Mouse (Mus musculus) lung, postnatal 0 days (tissue): ENCODE data around the gene Filip1l. TPM values are rescaled to one million over a fixed set of nuclear protein-coding genes. Genes with fewer than 3 reads are reported as not detected.

Source experiments
- ATAC-seq: fragments of 200-750 bp; cut with Nextera tagmentation; 2 replicates; pipeline ENCODE4 v1.8.0; 2017; ENCODE audit warnings: moderate library complexity
- DNase-seq: peaks from one replicate; pipeline ENCODE4 v3.0.0-alpha.2; 2016; ENCODE audit warnings: low spot score
- H3K27ac ChIP-seq: fragments of 300-500 bp; sonication (generic); 2 replicates; pipeline ENCODE4 v1.5.1; 2014; ENCODE audit warnings: antibody characterized with exemption, mild to moderate bottlenecking, low read length, mixed read lengths
- H3K27me3 ChIP-seq: fragments of 300-500 bp; sonication (generic); replicated peaks from 2 replicates; pipeline ENCODE4 v1.6.1; 2014; ENCODE audit warnings: low read length, mixed read lengths; ENCODE audit not compliant: insufficient read depth
- H3K36me3 ChIP-seq: fragments of 300-500 bp; sonication (generic); 2 replicates; pipeline ENCODE4 v1.6.1; 2014; ENCODE audit warnings: low read length, mixed read lengths; ENCODE audit not compliant: insufficient read depth
- H3K4me1 ChIP-seq: fragments of 300-500 bp; sonication (generic); 2 replicates; pipeline ENCODE4 v1.6.1; 2014; ENCODE audit warnings: antibody characterized with exemption, low read depth, low read length, mixed read lengths; ENCODE audit not compliant: insufficient read depth
- H3K4me2 ChIP-seq: fragments of 300-500 bp; sonication (generic); replicated peaks from 2 replicates; pipeline ENCODE4 v1.6.1; 2014; ENCODE audit warnings: low read depth, mild to moderate bottlenecking, low read length, moderate library complexity, mixed read lengths
- H3K4me3 ChIP-seq: fragments of 300-500 bp; sonication (generic); 2 replicates; pipeline ENCODE4 v1.5.1; 2014; ENCODE audit warnings: low read depth, low read length
- H3K9ac ChIP-seq: fragments of 300-500 bp; sonication (generic); replicated peaks from 2 replicates; pipeline ENCODE4 v1.6.1; 2014; ENCODE audit warnings: low read depth, mild to moderate bottlenecking
- H3K9me3 ChIP-seq: fragments of 300-500 bp; sonication (generic); 2 replicates; pipeline ENCODE4 v1.6.1; 2016; ENCODE audit warnings: low read length, mixed read lengths
- CTCF ChIP-seq: IDR thresholded peaks from 2 replicates; pipeline ENCODE4 v1.5.1; 2016; ENCODE audit warnings: antibody characterized with exemption, mild to moderate bottlenecking
- EP300 ChIP-seq: IDR thresholded peaks from 2 replicates; pipeline ENCODE4 v1.6.1; 2016; ENCODE audit warnings: antibody characterized with exemption, mild to moderate bottlenecking, control low read depth
- WGBS: fragments of 180-500 bp; shearing (Covaris S2); extraction: QIAGEN DNeasy Blood & Tissue Kit; methylation state at CpG from one replicate; pipeline ENCODE4 v1.1.7; 2014; 5-methylcytosine and 5-hydroxymethylcytosine counted together
- polyA plus RNA-seq: library from polyadenylated mRNA; unstranded; fragments of >200 nt; fragmentation: Nextera tagmentation; extraction: Ambion mirVana; gene quantifications from 2 replicates; pipeline ENCODE4 v1.2.1, GENCODE M21; 2015

Filip1l gene
- polyA plus RNA-seq, 1 experiment from 2014 or later: 41.6 TPM

GRCm38 (mm10) chr16:57454106-57454763 is 101.3 kb downstream of the Filip1l start:
- no peak overlapping the region for H3K27ac ChIP-seq
- no peaks in the 10 kb centered on the region for H3K9me3 ChIP-seq
- H3K27me3 ChIP-seq: no peaks in the 10 kb centered on the region
- H3K9ac ChIP-seq: no peak overlapping the region
- no peak overlapping the region for H3K4me3 ChIP-seq
- ATAC-seq (no peak), DNase-seq (no peak)
- WGBS: 86% methylated on average over 8 of the region's 8 CpGs
- no peaks in the 10 kb centered on the region for H3K36me3 ChIP-seq
- H3K4me2 ChIP-seq: no peak overlapping the region
- no peaks in the 10 kb centered on the region; the same call in 1 of the 2 replicates for H3K4me1 ChIP-seq
- TF ChIP-seq EP300 (no peak), CTCF (no peak)

GRCm38 (mm10) chr16:57455573-57455972 is 102.7 kb downstream of the Filip1l start:
- Histone ChIP-seq H3K4me2 (no peak overlapping the region), H3K27me3 (no peaks in the 10 kb centered on the region), H3K27ac (no peak overlapping the region), H3K4me3 (no peak overlapping the region), H3K4me1 (no peaks in the 10 kb centered on the region; the same call in 1 of the 2 replicates), H3K9ac (no peak overlapping the region), H3K36me3 (no peaks in the 10 kb centered on the region), H3K9me3 (no peaks in the 10 kb centered on the region)
- TF ChIP-seq EP300 (no peak), CTCF (no peak)
- 65% methylated on average over 3 of the region's 3 CpGs for WGBS
- no peak for ATAC-seq
- no peak for DNase-seq

- H3K4me2 ChIP-seq: no peak overlapping the region
- H3K4me1 ChIP-seq: no peaks in the 10 kb centered on the region; the same call in 1 of the 2 replicates
- H3K9ac ChIP-seq: no peak overlapping the region
- no peaks in the 10 kb centered on the region for H3K36me3 ChIP-seq
- WGBS: 72% methylated on average over 2 of the region's 2 CpGs
- ATAC-seq: no peak
- no peaks in the 10 kb centered on the region for H3K27me3 ChIP-seq
- no peaks in the 10 kb centered on the region for H3K9me3 ChIP-seq
- no peak overlapping the region for H3K27ac ChIP-seq
- TF ChIP-seq CTCF: no peak
- no peak for TF ChIP-seq EP300
- no peak overlapping the region for H3K4me3 ChIP-seq
- DNase-seq: no peak
Measured at GRCm38 (mm10) chr16:57456003-57456402, 103.1 kb downstream of the Filip1l start.

GRCm38 (mm10) chr16:57465386-57465913 is 112.6 kb downstream of the Filip1l start:
- Histone ChIP-seq H3K27me3 (no peaks in the 10 kb centered on the region), H3K4me1 (no peaks in the 10 kb centered on the region), H3K27ac (no peak overlapping the region), H3K4me2 (no peak overlapping the region), H3K4me3 (no peak overlapping the region), H3K9me3 (no peaks in the 10 kb centered on the region), H3K36me3 (no peaks in the 10 kb centered on the region), H3K9ac (no peak overlapping the region)
- TF ChIP-seq EP300 (no peak), CTCF (no peak)
- 83% methylated on average over 9 of the region's 9 CpGs for WGBS
- ATAC-seq (peak; percentile 32; the same call in 1 of the 2 replicates), DNase-seq (no peak)

- 53% methylated on average over 4 of the region's 4 CpGs for WGBS
- no peaks in the 10 kb centered on the region for H3K36me3 ChIP-seq
- ATAC-seq: no peak
- no peak overlapping the region for H3K4me3 ChIP-seq
- no peaks in the 10 kb centered on the region for H3K4me1 ChIP-seq
- no peaks in the 10 kb centered on the region for H3K9me3 ChIP-seq
- H3K9ac ChIP-seq: no peak overlapping the region
- H3K4me2 ChIP-seq: no peak overlapping the region
- TF ChIP-seq EP300: no peak
- no peak for TF ChIP-seq CTCF
- H3K27ac ChIP-seq: no peak overlapping the region
- no peak for DNase-seq
- no peaks in the 10 kb centered on the region for H3K27me3 ChIP-seq
Measured at GRCm38 (mm10) chr16:57469301-57469700, 116.4 kb downstream of the Filip1l start.

GRCm38 (mm10) chr16:57469869-57470268 is 117.0 kb downstream of the Filip1l start:
- Histone ChIP-seq H3K9me3 (no peaks in the 10 kb centered on the region), H3K36me3 (no peaks in the 10 kb centered on the region), H3K4me2 (no peak overlapping the region), H3K27ac (no peak overlapping the region), H3K9ac (no peak overlapping the region), H3K4me3 (no peak overlapping the region), H3K27me3 (no peaks in the 10 kb centered on the region), H3K4me1 (no peaks in the 10 kb centered on the region)
- DNase-seq (no peak), ATAC-seq (no peak)
- WGBS: 69% methylated on average over 2 of the region's 2 CpGs
- TF ChIP-seq CTCF: no peak
- TF ChIP-seq EP300: no peak
